Mouse (Mus musculus): ENCODE measurements around the gene Nkrf.

Nkrf gene

DNA sequence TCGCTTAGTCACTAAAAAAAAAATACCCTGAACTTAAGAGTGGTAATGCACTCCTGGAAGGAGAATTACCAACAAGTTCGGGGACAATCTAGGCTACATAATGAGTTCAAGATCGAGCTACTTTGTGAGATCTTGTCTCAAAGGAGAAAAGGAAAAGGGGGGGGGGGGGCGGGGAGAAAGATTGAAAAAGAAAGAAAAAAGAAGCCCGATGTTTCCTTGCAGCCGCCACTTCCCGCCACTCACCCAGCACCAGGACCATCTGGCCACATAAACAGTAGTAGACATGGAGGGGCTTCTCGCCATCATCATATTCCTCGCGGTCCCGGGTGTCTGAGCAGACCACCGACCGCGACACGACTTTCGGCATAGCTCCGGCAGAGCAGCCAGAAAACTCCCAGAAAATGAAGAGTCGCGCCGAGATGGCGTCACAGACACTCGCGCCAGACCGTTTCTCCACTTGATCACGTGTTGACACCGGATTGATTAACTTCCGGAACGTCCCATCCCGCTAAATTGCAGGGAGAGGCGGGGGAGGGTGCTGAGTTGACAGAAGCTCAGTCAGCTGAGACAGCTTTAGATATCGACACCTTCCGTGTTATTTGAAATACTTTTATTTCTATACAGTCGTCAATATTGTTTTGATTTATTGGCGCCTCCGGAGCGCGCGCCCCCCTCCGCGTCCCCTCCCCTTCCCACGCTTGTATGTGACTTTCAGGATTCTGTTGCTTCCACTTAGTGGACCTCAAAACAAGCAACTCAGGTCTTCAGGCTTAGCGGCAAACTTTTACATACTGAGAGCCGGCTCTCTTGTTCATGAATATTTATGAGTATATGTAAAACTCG is 38.7 kb downstream of the Nkrf start:
- DNase-seq (ENCODE audit: low spot score in 2 of 2): peak; percentile 65 to 85

DNA sequence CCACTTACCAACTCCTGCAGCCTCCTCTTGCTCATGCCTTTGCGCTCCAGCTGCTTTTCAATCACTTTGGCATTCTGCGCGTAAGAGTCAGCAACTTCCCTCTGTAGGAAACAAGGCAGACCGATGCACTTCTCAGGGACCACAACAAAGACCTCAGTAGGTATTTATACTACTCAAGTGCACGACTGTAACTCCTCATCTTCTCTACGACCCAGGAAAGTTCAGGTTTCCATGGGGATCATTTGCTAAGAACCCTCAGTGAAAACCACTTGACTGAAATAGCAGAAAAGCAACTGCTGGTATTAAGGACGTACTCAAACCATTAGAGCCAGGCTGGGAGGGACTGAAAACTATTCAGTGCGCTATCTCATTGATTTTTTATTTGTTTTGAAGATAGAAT is 50.1 kb downstream of the Nkrf start:
- no peak for DNase-seq (ENCODE audit: low spot score in 2 of 2)

DNA sequence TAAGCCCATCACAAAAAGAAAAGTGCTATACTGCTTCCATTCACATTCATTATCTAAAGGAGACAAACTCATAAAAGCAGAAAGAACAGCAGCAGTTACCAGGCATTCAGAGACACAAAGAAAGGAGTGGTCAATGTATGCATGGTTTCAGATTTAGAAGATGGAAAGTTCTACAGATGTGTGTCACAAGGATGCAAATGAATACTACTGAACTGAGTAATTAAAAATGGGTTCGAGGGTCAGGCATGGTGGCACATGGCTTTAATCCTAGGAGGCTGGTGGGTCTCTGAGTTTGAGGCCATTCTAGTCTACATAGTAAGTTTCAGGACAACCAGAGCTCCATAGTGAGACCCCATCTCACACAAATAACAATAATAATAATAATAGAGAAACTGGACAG is 55.5 kb downstream of the Nkrf start:
- no peak for DNase-seq (ENCODE audit: low spot score in 2 of 2)

DNA sequence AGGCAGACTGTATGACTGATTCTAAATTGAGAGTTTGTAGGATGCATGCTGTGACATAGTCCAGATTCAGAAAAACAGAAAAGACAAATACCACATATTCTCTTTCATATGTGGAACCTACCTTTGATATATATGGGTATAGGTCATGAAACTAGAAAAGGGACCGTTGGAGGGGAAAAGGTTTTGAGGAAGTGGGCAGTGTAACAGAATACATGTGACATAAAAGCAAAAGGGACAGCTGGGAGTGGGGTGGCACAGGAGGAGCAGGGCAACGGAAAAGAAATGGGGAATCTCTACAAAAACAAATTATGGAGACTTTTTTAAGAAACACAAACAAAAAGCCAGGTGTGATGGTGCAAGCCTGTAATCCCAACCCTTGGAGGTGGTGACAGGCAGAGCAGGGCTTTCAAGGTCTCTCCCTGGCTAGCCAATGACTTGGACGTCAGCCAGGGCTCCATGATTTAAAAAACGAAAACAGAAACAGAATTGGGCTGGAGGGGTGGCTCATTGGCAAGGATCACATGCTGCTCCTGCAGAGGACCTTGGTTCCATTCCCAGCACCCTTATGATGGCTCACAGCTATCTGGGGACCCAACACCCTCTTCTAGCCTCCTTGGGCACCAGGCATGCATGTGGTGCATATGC is 59.2 kb downstream of the Nkrf start:
- no peak for DNase-seq (ENCODE audit: low spot score in 2 of 2)

DNA sequence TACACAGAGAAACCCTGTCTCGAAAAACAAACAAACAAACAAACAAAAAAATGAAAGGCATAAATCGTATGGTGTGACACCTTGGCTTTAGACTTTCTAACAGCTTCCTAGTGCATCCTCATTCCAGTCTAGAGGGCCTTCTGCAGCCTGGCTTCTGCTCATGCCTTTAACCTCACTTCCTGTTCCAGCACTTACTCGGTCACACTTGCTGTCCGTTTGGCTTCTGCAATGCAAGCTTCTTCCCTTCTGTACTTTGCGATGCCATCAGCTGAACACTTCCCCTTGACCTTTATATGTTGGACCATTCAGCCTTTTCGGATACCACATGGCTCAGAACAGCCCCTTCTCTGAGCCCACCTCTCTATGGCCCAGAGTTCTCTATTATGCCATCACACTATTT is 61.0 kb downstream of the Nkrf start:
- DNase-seq (ENCODE audit: low spot score in 2 of 2): no peak

DNA sequence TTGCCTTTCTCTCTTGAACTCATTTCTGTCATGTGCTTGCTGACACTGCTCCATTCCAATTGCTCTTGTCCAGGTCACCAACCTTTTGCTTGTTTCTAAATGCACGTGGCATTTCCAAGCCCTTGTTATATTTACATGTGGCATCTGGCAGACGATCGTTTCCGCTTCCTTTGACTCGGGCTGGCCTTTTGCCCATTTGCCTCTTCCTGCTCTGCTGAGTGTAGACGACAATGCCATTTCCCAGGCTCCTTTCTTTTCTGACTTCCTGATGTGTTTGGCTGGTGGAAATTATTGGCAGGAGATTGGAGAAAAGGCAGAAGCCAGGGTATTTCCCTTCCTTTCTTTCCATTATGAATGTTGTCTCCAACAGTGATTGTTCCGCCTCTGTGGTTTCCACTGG is 63.3 kb downstream of the Nkrf start:
- peak in 1 of 2 experiments; percentile 30 for DNase-seq (ENCODE audit: low spot score in 2 of 2)
